Mouse (Mus musculus) splenic B cell, adult 2 months (primary cell): ENCODE measurements at regions not wholly inside any gene's neighbourhood (a gene's known extent, or its start where the extent isn't known, plus 50 kb on each side); places are given as distances from the start of the nearest gene placed in this dataset.
A peak's percentile ranks its signal among the peaks of the same experiment; 100 is the strongest.

Source experiments
- DNase-seq: peaks from one replicate; pipeline ENCODE4 v3.0.0-alpha.2; 2011; ENCODE audit warnings: low read depth, low spot score
- H3K27me3 ChIP-seq: 2 replicates; pipeline ENCODE4 v1.6.1; 2012; ENCODE audit warnings: mild to moderate bottlenecking, low read length, moderate library complexity, mixed read lengths; ENCODE audit not compliant: control insufficient read depth, poor library complexity, insufficient read depth, severe bottlenecking
- H3K36me3 ChIP-seq: 2 replicates; pipeline ENCODE4 v1.6.1; 2012; ENCODE audit warnings: mild to moderate bottlenecking, low read length, moderate library complexity, mixed read lengths; ENCODE audit not compliant: control insufficient read depth, poor library complexity, insufficient read depth, severe bottlenecking

GRCm38 (mm10) chr4:53338479-53338878 lies 101.7 kb upstream of the Slc44a1 start:
- no peak for DNase-seq
- no peaks in the 10 kb centered on the region for H3K36me3 ChIP-seq
- H3K27me3 ChIP-seq, result no peaks in the 10 kb centered on the region

DNA sequence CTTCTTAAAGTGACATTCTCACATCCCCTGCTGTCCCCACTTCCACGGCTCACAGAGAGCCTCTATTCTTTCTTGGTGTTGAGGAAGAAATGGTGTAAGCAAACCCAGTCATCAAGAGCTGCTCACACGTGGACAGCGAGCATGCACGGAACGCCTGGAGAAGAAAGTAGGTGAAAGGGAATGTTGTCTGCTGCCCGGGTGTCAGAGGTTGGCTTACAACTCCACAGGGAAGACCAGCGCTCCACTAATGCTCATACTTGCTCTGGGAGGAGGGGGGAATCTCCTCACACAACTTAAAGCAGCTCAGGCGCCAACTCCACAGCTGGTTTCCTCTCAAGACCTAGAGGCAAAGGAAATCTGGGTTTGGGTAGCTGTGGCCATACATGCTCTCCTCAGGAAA lies 102.4 kb upstream of the Slc44a1 start:
- Histone ChIP-seq H3K36me3 (no peaks in the 10 kb centered on the region), H3K27me3 (no peaks in the 10 kb centered on the region)
- no peak for DNase-seq

DNA sequence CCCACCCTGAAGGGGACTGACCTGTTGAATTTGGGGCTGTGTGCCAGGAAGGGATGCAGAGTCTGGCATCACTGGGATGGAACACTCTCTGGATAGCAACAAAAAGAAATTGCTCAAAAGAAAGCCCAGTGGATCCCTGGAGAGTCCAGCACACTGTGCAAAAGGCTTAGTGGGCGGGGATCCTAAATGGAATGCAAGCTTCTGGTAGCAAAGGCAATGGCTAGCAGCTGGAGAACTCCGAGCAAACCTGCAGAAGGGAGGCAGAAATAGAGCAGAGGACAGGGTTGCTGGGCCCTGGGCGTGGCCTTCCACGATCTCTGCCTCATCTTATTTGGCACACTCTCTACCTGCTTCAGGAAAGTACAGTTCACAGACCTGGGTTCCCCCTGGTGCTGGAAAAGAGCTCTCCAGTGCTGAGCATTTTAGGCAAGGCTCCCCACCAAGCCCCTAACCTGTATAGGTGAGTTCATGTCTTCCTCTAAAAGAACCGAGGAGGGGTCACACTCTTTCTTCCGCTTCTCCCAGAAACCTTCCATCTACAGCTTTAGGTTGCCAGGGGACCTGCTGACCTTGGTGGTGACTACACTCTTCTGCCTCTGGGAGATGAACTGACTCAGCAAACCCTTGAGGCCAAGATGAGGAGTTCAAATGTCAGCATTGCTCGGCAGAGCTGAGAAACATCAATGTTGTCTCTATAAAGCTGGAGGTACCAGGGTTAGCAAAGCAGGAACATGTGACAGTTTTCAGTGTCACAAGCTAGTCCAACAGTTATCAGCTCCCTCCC lies 112.6 kb upstream of the Slc44a1 start:
- Histone ChIP-seq H3K27me3 (no peaks in the 10 kb centered on the region), H3K36me3 (no peaks in the 10 kb centered on the region)
- no peak for DNase-seq

GRCm38 (mm10) chr4:53323838-53324237 lies 116.4 kb upstream of the Slc44a1 start:
- H3K27me3 ChIP-seq, result no peaks in the 10 kb centered on the region
- H3K36me3 ChIP-seq, result no peaks in the 10 kb centered on the region
- no peak for DNase-seq

DNA sequence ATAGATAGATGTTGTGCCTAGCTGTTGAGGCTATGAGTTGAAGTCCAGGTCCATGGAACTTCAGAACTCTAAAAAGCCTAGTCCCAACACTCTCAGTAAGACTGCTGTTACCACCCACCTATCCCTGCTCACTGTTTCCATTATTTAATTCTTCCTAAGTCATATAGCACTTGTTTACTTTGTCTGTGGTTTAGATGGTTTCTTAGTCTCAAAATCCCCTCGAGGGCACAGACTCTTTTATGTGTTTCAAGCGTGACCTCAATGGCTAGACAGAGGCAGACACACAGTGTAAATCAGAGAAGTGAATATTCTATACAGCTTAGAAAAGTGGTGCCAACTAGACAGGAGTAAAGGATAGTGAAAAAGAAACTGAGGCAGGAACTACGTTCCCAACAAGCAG lies 117.0 kb upstream of the Slc44a1 start:
- H3K36me3 ChIP-seq, result no peaks in the 10 kb centered on the region
- no peaks in the 10 kb centered on the region for H3K27me3 ChIP-seq
- peak; percentile 48 for DNase-seq

DNA sequence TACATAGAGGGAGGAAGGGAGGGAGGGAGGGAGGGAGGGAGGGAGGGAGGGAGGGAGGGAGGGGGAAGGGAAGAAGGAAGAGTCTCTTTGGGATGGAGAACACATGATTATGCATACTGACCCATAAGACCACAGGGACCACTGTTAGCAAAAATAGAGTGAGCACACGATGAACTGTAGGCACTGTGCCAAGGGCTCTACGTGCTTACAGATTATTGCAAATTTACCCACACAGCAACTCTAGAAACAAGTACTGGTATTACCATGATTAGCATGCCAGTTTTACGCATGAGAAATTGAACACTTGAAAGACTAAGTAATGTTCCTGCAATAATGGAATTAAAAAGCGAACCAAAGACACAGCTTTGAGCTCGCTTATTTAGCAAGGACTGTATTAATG lies 117.7 kb upstream of the Slc44a1 start:
- no peak for DNase-seq

GRCm38 (mm10) chr4:53320735-53321449 lies 119.3 kb upstream of the Slc44a1 start:
- Histone ChIP-seq H3K27me3 (no peaks in the 10 kb centered on the region), H3K36me3 (no peaks in the 10 kb centered on the region)
- DNase-seq, result no peak

More for the DNA sequence above, 117.7 kb upstream of the Slc44a1 start:
- no peaks in the 10 kb centered on the region for H3K36me3 ChIP-seq
- no peaks in the 10 kb centered on the region for H3K27me3 ChIP-seq

DNA sequence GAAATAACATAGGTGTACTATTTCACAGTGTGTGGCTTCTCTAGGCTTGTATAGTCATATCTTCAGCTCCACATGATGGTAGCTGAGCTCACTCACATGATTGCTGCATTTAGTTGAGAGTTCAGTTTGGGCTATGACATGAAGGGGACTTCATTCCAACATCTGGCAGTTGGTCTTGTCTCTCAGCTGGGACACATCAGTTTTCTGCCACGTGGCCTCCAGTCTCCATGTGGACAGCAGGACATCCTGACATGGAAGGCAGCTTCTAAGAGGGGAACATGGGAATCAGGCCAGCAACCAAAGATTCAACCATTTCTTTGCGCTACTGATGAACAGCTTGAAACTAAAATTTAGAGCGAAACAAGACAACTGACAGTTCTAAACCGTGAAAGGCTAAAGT lies 121.2 kb upstream of the Slc44a1 start:
- H3K36me3 ChIP-seq, result no peaks in the 10 kb centered on the region
- H3K27me3 ChIP-seq, result no peaks in the 10 kb centered on the region
- no peak for DNase-seq

DNA sequence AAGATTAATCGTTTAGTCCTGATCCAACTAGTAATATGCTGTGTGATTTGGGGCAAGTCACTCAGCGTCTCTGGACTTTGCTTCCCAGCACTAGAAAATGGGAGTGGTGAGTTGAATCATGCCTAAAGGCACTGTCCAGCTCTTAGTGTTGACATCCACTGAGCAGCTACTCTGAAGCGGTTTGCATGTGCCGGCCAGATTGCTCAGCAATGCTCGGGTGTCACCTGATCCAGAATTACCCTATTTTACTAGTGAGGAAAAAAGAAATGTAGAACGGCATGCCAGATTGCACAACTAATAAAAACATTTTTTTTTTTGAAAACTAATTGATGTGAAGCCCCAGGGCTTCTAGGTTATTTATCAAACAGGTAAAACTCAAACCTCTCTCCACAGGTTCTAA lies 122.0 kb upstream of the Slc44a1 start:
- no peaks in the 10 kb centered on the region for H3K27me3 ChIP-seq
- DNase-seq, result no peak
- no peaks in the 10 kb centered on the region for H3K36me3 ChIP-seq

- no peaks in the 10 kb centered on the region for H3K36me3 ChIP-seq
- DNase-seq, result no peak
- H3K27me3 ChIP-seq, result no peaks in the 10 kb centered on the region
Measured at GRCm38 (mm10) chr4:53317453-53317824, 122.8 kb upstream of the Slc44a1 start.

DNA sequence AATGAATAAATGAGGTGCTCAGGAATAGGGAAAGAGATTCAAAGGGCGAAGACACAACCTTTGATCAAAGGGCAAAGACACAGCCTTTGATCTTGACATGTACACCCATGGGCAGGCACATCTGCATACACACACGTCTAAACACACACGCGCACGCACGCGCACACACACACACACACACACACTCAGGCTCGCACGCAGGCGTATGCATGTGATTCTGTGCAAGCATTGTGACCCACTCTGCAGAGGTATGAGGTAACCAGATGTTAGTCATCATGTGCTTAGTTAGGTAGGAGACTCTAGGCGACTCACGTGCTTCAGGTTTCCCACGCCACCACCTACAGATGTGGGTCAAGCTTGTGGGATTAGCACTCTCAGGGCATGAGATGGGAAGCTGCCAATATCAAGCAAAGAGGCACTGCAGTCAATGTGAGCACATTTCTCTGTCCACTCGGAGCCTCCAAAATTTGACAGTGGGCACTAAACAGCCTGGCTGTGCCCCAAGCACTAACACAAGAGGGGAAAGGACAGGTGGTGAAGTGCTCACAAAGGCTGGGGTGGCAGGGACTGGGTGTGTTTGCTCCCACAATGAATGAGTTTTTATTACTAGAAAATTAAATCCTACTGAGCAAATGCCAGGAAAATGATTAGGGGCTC lies 123.3 kb upstream of the Slc44a1 start:
- Histone ChIP-seq H3K36me3 (no peaks in the 10 kb centered on the region), H3K27me3 (no peaks in the 10 kb centered on the region)
- no peak for DNase-seq

DNA sequence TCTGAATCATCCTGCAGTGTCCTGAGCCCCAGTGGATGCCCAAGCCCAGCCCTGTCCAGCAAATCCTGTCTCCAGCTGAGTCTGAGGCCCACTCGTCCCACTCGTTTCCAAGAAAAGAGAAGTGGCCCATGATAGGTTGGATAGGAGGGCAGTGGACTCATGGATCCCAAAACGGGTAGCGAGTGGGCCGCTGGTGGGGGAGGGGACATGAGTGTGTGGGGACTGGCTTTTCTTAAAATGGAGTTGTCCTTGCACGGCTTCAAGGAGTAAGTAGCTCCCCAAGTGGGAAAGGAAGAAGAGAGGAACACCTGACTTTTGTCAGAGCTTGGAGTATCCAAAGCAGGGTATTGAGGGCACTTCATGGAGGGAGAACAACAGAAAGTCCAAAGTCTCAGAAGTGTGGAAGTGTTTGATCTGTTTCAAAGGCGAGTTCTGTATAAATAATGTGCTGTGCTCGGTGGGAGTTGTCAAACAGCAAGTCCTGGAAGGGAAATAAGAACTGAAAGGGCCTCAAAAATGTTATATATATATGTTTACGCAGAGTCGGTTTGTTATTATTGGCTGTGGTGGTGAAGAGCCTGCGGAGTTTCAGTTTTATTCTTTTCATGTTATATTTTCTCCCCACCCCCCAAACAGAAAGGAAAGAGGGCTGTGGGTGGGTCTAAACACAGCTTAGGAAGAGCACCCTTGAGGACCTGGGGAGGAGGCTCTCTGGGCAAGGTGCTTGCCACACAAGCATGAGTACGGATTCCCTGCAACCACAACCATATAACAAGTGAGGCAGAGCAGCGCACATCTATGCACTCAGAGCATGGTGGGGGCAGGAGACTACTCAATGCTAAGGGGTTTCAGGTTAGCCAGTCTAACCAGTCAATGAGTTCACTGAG lies 124.1 kb upstream of the Slc44a1 start:
- no peaks in the 10 kb centered on the region for H3K27me3 ChIP-seq
- H3K36me3 ChIP-seq, result no peaks in the 10 kb centered on the region
- DNase-seq, result no peak

DNA sequence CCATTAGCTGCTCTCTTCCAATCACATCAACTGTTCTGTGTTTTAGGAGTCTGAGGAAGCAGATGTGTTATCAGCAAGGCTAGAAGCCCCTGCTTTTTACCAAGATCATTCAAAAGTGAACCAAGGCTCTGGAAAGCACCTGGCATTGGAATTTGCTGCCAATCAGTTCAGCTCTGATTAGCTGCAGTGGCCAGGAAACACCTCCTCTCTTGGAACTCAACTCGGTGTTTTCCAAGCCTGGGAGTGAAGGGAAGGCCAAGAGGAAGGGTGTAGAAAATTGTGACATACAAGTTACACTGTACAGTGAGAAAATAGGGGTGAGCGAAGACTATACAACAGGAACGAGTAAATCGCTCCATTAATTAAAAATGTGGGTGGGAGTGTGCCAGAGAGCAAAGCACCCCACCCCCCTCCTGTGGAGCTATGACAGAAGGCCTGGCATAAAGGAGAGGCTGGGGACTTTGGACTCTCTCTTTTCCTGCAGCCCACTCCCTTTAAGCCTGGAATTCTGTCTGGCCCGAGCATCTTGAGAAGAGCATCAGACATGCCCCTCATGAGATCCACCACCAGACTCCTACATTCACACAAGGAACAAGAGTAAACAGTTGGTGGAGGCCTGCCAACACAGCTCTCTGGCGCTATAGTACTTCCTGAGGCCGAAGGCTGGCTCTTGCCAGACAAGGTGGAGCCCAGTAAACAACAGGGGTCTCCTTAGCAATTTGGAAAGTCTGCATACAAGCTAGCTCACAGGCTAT lies 124.9 kb upstream of the Slc44a1 start:
- no peaks in the 10 kb centered on the region for H3K27me3 ChIP-seq
- no peak for DNase-seq
- H3K36me3 ChIP-seq, result no peaks in the 10 kb centered on the region

- H3K36me3 ChIP-seq, result no peaks in the 10 kb centered on the region
- DNase-seq, result no peak
- no peaks in the 10 kb centered on the region for H3K27me3 ChIP-seq
Measured at GRCm38 (mm10) chr4:53314076-53314475, 126.1 kb upstream of the Slc44a1 start.
